Mouse (Mus musculus) right cerebral cortex, postnatal 10 days (tissue): ENCODE data around the gene Dap.

Source experiments
- DNase-seq, 2 experiments: peaks; one replicate each; pipeline ENCODE4 v3.0.0; 2021; ENCODE audit warnings: low spot score in 2 of 2

Dap gene

GRCm38 (mm10) chr15:31264827-31265226, 40.7 kb downstream of the Dap start:
- peak; percentile 90 to 92 for DNase-seq

GRCm38 (mm10) chr15:31265404-31265803, 41.3 kb downstream of the Dap start:
- DNase-seq, result no peak

DNA sequence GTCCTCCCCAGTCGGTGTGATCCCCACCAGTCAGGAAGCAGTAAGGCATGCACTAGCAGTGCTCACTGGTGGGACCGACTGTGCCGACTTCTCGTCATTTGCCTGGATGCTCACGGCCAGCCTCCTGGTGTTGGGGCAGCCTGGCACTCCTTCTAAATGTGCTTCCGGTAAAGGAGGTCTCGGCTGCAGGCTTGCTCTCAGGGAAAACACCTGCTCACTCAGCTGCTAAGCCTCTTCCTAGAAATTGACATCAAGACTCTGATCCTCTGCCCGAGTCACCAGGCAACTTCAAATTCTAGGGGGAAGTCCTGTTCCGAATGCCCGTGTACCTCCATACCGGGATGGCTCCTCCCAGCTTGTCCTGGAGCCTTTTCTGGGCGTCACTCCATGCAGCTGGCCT, 41.7 kb downstream of the Dap start:
- DNase-seq, result no peak

GRCm38 (mm10) chr15:31268148-31268547, 44.0 kb downstream of the Dap start:
- no peak for DNase-seq

DNA sequence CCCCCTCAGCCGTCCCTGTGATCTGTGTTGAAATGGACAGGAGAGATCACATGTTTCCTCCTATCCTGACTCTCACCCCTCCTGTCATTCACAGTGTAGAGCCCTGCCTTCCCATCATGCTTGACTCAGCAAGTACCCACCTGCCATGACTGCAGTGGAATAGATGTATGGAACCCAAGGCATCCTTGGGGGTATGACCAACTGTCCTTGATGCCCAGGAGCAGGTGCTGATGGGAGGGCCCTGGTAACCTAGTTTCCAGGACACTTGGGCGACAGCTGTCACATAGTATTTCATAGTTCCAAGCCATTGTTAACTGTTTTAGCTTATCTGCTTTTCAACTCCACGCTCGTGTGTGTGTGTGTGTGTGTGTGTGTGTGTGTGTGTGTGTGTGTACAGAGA, 45.4 kb downstream of the Dap start:
- DNase-seq, result no peak

DNA sequence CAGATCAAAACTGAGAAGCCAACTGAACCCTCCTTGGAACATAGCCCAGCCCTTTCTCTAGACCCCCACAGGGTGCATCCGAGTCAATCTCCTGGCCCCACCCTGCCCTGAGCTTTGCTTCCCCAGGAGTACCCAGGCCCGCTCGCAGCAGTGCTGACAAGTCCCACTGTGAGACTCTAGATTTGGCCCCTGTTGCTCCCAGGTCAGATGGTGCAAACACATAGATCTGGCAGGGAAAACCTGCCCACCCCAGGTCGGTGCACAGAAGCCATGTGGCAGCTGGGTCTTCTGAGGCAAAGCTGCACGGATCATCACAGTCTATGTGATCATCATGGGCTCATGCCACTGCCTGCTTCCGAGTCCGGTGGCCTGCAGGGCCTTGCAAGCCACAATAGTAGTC, 48.6 kb downstream of the Dap start:
- no peak for DNase-seq

DNA sequence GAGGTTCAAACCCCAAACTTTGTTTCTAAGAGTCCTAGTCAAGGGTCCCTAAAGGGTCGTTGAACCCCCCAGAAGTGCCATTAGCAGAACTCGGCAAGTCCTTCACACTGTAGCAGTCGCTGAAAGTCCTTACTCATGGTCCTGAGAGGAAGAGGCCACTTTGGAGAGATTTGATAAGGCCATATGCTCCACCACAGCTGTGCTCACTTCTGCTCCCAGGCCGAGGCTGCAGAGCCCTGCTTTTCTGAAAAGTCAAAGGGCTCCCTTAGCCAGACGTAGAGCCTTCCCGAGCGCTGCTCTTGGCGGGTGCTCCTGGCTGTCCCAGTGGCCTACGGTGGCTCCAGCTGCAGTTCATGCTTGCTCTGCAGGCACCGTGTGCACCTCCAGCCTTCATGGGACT, 49.4 kb downstream of the Dap start:
- no peak for DNase-seq

- no peak for DNase-seq
These were observed 54.0 kb downstream of the Dap start for GRCm38 (mm10) chr15:31278090-31278489.

- DNase-seq, result no peak
These were observed 55.0 kb downstream of the Dap start for GRCm38 (mm10) chr15:31279120-31279519.

DNA sequence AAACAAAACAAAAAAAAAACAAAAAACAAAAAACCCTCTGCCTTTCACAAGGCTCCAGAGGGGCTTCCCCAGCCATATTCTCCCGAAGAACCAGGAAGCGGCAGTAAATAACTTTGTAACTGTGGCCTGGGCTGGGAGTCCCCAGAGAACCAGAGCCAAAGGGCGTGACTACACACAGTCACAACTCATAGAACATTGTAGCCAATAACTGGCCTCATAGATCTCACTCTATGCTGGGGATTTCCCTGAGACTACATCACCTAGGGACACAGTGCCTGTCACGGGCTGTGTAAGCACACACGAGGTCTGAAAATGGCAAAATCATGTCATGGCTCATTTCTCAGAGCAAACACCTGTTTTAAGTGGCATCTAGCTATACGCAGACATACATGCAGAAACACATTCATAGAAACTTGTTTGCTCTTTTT, 55.5 kb downstream of the Dap start:
- DNase-seq, result no peak

DNA sequence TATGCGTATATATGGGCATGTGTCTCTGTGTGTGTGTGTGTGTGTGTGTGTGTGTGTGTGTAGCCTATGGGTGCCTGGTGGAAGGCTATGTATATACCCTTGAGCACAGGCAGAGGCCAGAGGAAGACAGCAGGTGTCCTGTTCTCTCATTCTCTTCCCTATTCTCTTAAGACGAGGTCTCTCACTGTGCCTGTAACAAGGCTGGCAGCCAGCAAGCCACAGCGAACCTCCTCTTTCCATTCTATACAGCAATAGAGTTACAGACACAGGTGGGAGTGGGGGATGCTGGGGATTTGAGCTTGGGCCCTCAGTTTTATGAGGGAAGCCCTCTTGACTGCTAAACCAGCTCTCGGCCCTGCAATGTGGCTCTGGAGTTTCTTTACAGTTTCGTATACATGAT, 55.9 kb downstream of the Dap start:
- no peak for DNase-seq

DNA sequence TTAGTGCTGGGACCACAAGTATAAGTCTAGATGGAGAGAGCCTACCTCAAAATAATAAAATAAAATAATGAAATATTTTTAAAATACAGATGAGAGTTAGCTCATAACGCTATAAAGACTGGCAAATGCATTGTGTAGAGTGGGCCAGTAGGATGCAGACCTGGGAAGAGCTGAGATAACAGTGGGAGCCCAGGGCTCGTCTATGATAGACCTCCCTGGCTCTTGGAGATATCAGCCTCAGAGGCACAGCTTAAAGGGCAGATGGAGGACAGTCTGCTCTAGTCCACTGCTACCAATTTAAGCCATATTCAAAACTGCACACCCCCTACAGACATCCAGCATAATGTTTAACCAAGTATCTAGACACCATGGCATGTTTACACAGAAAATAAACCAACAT, 56.6 kb downstream of the Dap start:
- DNase-seq, result no peak

- DNase-seq, result no peak
These were observed 57.7 kb downstream of the Dap start for GRCm38 (mm10) chr15:31281830-31282229.

DNA sequence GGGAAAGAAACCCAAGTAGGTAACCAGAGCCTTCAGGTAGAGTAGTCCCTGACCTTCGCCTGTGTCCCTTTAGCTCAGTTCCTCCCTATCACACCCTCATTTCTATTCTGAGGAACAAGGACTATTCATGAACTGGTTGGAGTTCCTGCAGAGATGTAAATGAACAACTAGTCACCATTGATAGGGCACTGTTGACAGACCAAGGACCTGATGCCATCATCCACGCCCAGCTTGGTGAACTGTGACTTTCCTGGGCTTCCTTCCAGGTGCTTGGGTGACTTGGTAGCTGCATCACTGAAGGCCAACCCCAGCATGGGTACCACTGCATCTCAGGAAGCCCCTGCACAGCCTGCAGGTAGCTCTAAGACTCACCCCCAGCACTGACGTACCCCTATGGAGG, 58.2 kb downstream of the Dap start:
- no peak for DNase-seq

GRCm38 (mm10) chr15:31284142-31284541, 60.0 kb downstream of the Dap start:
- DNase-seq, result no peak

GRCm38 (mm10) chr15:31284922-31285631, 61.0 kb downstream of the Dap start:
- peak in 1 of 2 experiments; percentile 59 for DNase-seq

- no peak for DNase-seq
These were observed 61.6 kb downstream of the Dap start for GRCm38 (mm10) chr15:31285695-31286094.

GRCm38 (mm10) chr15:31292627-31293026, 68.5 kb downstream of the Dap start:
- DNase-seq, result no peak

DNA sequence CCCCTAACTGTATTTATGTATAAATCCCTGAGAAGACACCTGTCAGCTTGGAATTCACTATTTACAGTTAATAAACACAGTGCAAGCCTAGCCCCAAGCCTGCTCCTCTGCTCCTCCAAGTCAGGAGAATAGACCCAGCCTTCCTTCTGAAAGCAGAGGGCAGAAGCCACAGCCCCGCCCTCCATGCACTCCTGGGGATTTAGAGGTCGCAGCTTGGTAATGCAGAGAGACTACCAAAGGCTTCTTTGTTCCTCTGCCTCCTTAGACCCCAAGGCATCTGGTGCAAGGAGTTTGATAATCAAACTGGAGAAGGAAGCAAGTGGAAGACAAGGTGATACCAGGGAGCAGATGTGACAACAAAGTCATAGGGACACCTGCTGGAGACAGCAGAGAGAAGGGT, 70.2 kb downstream of the Dap start:
- DNase-seq, result no peak

DNA sequence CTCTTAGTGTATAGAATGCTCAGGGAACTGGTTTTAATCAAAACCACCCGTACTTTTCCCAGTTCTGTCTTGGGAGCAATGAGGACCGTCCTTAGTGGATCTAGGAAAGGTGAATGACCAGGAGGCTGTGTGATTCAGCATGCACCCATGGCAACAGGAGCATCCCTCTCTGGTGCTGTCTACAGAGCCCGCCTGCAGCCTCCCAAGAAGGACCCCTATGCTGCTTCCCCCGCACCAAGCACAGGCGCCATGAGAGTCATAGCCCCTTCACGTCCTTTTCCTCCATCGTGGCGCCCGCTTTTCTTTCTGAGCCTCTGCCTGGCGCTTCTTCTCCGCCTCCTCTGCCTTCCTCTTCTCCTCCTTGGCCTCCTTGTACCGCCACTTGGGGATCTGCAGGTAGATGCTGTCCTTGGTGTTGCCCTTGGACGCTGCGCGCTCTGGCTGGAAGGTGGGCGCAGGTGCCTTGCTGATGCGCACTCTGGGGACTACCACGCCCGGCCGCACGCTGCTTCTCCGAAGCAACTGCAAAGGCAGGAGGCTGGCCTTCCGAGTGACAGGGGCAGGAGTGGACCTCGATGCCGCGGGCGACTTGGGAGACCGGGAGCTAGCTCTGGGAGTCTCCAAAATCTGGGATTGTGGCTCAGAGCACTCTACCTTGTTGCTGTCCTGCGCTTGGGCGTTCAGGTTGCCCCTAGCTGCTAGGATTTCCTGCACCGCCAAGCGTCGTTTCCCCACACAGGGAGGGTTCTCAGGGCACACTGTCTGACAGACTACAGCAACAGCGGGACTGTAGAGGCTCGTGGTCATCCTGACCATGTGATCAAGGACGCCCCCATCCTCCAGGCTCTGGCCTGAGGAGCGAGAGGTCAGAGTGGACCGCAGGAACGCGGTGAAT, 73.0 kb downstream of the Dap start:
- DNase-seq, result no peak

GRCm38 (mm10) chr15:31297777-31298137, 73.6 kb downstream of the Dap start:
- no peak for DNase-seq

- peak in 1 of 2 experiments; percentile 52 for DNase-seq
These were observed 75.3 kb downstream of the Dap start for GRCm38 (mm10) chr15:31299258-31299917.
